Mouse (Mus musculus) liver, adult 2 months (tissue): ENCODE results near the gene Zmat5.

Experiments used
- CTCF ChIP-seq: fragments of 200-500 bp; IDR thresholded peaks from 2 replicates; pipeline ENCODE4 v1.5.1; 2011; ENCODE audit warnings: low read depth, low read length, control low read depth
- POLR2A ChIP-seq: fragments of 200-500 bp; IDR thresholded peaks from 2 replicates; pipeline ENCODE4 v1.6.1; 2011; ENCODE audit warnings: low read length, control low read depth; ENCODE audit not compliant: insufficient read depth; ENCODE audit errors: extremely low read depth

DNA sequence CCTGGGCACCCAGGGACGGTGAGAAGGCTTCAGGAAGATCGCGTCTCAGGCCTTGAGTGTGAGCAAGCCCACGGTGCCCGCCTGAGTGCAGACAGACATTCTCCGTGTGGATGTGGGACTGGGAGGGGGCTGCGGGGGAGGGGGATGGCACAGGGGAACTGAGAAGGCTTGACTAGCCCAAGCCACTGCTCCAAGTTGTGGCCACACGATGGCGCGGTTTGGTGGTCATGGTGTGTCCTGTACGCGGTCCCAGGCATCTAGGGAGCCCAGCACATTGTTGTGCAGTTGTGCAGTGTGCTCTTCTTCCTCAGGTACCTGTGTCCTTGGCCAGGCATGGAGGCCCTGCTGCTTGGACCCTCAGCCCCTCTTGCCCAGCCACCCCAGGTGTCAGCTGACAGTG lies 29.7 kb downstream of the Zmat5 start:
- no peak for TF ChIP-seq CTCF
- TF ChIP-seq POLR2A: no peak
